Mouse (Mus musculus) retina, postnatal 7 days (tissue): Measurements from ENCODE around the gene Gbp5.
"Not testable (repeated sequence)": the region's sequence is repeated elsewhere in the genome, so short reads cannot be mapped to it uniquely, and the experiment has no call there.

Source experiments
- DNase-seq: peaks from one replicate; pipeline ENCODE4 v3.0.0-alpha.2; 2012; ENCODE audit warnings: low read depth, low spot score

Gene Gbp5

DNA sequence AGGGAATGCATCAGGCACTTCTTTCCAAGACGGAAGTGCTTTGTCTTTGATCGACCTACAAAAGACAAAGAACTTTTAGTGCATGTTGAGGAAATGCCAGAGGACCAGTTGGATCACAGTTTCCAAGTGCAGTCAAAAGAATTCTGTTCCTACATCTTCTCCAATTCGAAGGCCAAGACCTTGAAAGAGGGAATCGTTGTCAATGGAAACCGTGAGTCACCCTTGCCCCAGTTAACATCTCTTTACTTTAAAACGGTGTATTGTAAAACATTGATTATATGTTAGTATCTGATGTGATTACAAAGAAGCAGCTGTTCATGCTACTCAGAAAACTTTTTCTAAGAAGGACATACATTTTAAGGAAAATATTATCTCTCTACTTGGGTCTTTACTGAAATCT is 47.6 kb downstream of the Gbp5 start:
- DNase-seq = no peak

DNA sequence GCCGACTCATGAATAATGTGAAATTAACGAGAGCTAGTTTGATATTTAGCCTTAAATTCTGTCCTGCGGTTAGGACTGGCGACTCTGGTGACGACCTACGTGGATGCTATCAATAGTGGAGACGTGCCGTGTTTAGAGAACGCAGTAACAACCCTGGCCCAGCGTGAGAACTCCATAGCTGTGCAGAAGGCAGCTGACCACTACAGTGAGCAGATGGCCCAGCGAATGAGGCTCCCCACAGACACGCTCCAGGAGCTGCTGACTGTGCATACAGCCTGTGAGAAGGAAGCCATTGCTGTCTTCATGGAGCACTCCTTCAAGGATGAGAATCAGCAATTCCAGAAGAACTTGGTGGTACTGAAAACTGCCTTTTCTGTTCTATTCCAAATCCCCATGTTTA is 49.0 kb downstream of the Gbp5 start:
- not testable (repeated sequence) for DNase-seq

DNA sequence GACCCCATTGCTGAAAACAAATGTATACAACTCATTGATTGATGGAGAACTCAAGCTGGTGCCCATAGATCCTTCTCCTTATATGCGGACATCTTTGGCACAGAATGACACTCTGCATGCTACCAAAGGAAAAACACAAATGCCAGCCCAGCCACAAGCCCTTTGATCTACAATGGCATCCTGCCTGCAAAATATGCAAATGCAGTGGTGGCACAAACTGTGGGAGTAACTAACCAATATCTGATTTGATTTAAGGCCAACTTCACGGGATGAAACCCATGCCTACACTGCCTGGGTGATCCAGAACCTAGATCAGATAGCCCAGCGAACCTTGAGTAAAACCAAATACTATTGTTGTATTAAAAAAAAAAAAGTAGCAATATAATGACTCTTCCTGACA is 52.9 kb downstream of the Gbp5 start:
- DNase-seq = no peak

DNA sequence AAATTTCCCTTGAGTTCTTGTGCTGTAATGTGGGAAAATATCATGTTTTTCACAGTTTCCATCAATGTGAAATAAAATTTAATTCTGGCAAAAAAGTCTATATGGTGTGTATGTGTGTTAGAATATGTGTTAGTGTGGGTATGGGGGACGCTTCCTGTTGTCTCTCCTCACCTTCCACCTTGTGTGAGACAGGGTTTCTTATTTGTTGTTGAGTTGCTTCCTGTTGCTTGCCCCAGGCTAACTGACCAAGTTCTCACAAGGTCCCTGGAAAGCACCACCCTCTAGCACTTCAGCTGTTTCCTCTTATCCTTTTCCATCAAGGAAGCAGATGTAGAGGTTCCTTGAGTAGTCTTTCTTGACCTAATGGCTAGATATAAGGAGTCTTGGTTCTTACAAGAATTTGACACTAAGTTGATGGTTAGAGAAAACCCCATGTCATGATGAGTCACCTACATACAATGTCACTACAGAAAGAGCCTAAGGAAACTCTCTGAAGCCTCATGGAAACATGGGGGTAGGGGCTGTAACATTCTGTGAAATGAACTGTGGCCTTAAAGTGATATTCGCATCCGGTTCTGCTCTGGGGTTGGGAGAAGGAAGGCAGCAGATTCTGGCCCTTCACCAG is 56.4 kb downstream of the Gbp5 start:
- no peak for DNase-seq

DNA sequence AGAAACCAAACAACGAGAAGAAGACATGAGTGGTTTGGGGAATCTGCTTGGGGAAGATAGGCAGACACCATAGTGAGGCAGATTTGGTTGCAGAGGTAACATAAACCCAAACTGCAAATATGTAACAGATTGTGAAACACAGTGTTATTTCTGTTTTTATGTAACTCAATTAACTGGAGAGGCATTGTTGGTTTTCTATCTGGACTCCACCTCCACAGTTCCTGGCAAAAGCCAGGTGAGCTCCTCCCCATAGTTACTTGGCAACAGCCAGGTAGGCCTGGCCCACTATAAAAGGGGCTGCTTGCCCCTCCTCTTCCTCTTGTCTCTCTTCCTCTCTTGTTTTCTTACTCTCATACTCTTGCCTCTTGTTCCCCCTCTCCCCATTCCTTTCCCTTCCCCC is 60.8 kb downstream of the Gbp5 start:
- DNase-seq = no peak

DNA sequence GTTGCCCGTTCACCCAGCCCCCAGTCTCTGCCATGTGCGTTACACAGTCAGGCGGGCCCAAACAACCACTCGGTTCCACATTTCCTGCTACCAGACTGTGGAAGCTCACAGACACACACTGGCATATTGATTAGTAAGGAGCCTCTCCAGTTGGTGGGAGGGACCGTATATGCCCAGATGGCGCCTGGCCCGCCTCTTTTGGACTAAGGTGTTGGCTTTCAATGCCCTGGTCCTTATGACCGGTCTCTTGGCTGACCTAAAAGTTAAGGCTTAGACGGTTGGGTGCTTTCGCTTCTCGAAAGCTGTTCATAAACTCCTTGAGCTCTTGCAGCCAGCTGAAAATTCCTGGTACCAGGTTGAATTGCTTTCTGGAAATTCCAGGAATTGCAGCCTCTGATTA is 61.8 kb downstream of the Gbp5 start:
- DNase-seq = no peak

DNA sequence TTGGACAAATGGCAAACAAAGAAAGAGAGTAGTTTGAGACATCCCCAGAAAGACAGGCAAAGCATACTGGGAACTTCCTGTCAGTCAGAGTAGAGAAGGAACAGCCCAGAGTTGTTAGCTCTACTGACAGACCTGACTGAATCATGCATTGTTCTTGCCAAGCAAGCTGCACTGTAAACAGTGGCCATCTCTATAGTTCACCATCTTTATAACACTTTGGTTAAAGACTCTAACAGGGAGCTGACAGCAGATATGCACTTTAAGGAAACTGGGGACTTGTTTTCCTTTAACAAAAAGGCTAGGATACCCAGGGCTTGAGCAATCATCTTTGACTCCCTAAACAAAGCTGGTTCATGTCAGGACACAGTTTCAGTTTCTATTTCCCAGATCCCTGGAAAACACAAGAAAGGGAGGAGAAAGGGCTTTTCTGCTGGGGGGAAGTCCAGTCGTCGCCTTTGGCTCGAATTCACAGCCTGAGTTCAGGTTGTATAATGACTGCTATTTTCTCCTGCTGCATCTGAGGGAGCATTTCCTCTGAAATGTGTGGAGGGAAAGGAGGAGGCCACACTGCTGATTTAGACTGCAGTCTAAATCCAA is 66.0 kb downstream of the Gbp5 start, which contains the start of gene Gbp3:
Gbp3 (plus strand) TSS at position 395 of the 597 bp plus-strand sequence.
- DNase-seq = no peak

DNA sequence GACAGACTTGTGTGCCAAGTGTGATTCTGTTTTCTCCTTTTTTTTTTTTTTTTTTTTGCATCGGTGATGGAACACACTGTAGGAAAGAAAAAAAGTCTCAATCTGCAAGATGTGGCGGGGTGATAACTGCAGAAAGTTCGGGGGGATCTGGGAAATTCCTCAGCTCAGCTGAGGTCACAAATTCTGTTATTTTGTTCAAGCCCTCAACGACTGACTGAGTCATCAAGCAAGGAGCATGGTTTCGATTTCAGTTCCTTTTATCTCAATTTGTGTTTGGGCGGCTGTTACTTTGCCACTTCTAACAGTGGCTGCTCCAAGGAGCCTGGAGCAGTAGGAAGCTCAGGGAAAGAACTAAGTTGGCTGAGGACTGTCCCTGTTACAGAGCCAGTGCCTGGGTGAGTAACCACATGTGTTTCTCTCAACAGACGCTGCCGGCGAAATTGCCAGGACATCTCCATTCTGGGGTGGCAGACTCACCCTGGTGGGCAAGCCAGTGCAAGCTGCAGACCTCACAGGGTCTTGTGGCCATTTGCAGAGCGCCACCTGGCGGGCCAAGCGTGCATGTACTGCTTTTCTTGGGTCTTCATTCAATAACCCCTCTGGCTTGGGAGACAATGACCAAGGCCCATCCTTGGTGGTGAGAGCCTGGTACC is 66.6 kb downstream of the Gbp5 start:
- peak; percentile 54 for DNase-seq

DNA sequence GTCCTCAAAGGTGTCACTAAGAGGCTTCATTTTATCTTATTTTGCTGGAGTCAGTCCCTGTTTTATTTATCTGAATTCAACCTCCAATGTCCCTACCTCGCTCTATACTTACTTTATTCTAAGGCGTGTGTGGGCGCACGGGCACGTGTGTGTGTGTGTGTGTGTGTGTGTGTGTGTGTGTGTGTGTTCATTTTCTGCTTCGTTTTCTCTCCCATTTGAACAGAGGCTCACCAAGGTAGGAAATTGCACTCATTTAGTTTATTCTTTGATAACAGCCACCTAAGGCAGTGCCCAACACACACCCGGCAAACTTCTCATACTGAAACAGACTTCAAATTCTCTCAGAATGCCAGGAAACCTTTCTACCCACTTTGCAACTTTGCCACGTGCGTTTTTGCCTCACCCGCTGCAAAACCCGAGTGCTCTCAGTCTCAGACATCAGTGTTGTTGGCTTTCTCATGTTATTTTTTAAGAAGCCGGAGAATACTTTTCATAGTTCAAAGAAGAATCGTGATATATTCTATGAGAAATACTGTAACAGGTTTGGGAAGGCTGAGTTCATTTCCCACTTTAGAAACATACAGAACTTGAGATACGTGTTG is 67.4 kb downstream of the Gbp5 start:
- DNase-seq = no peak

DNA sequence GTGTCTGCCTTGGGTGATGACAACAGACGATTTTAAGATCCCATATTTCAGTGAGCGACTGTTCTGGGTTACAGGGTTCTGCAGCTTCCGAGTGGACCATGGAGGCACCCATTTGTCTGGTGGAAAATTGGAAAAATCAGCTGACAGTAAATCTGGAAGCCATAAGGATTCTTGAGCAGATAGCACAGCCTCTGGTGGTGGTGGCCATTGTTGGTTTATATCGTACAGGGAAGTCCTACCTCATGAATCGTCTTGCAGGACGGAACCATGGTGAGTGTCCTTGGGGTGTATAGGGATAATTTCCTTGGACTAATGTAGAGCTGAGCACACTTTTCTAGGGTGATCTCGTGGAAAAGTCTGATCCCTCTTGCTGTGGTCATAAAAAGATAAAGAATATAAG is 67.9 kb downstream of the Gbp5 start:
- DNase-seq = no peak

DNA sequence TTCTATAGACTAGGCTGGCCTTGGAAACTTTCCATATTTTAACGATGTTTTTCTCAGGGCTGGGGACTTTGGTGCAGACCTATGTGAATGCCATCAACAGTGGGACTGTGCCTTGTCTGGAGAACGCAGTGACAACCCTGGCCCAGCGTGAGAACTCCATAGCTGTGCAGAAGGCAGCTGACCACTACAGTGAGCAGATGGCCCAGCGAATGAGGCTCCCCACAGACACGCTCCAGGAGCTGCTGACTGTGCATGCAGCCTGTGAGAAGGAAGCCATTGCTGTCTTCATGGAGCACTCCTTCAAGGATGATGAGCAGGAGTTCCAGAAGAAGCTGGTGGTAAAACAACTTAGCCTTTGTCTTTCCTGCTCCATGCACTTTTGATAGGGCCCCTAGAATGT is 73.7 kb downstream of the Gbp5 start:
- DNase-seq = not testable (repeated sequence)

DNA sequence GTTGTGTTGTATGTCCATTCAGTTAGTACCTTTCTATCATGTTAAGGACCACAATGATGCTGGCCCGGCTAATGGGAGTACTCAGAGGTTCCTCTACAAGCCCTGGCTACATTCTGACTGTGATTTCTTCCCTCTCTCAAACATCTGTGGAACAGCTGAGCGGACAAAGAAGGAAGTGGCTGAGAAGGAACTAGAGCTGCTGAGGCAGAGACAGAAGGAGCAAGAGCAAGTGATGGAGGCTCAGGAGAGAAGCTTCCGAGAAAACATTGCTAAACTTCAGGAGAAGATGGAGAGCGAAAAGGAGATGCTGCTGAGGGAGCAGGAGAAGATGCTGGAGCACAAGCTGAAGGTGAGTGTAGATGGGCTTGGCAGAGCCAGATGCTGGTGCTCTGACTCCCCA is 77.0 kb downstream of the Gbp5 start:
- DNase-seq = no peak
